24 mouse cellular contexts compared by ENCODE assay signal in genomic region chr16:65543676-65544293, GRCm38 (mm10). TPM values are rescaled to one million over a fixed set of nuclear protein-coding genes. Genes with fewer than 3 reads are reported as not detected.
"Had no signal": no experiment of that assay in that cellular context is flagged by ENCODE, and none has a peak within 500 bp of the region (broad histone marks: within the 10 kb centered on the region; RNA-seq: fewer than 3 reads in every experiment).

No protein-coding gene starts in this region.

- H3K4me3 ChIP-seq: liver, embryonic 13.5 days; liver, embryonic 15.5 days; lung, embryonic 15.5 days; megakaryocyte, embryonic 14.5 days; midbrain, embryonic 12.5 days; myocyte; neural tube, embryonic 13.5 days had no signal

- H3K9me3 ChIP-seq: liver, embryonic 13.5 days; liver, embryonic 15.5 days; lung, embryonic 15.5 days; megakaryocyte, embryonic 14.5 days; midbrain, embryonic 12.5 days; neural tube, embryonic 13.5 days had no signal

- DNase-seq: liver; liver, embryonic 13.5 days; liver, postnatal 0 days; lung, adult 2 months; lung, postnatal 14 days; lung, postnatal 36 days; midbrain, embryonic 14.5 days; right cerebral cortex, postnatal 14 days; thymus, adult 18-20 months; thymus, postnatal 25 days; thymus, postnatal 4 days had no signal

- H3K27ac ChIP-seq: liver, embryonic 13.5 days; liver, embryonic 15.5 days; lung, embryonic 15.5 days; macrophage; midbrain, embryonic 12.5 days; neural tube, embryonic 13.5 days had no signal

- H3K9ac ChIP-seq: liver, embryonic 13.5 days; liver, embryonic 15.5 days; liver, postnatal 0 days; lung, embryonic 15.5 days; midbrain, embryonic 12.5 days; neural tube, embryonic 13.5 days had no signal

- H3K4me2 ChIP-seq: liver, embryonic 11.5 days; liver, embryonic 13.5 days; liver, embryonic 15.5 days; lung, embryonic 15.5 days; midbrain, embryonic 12.5 days; neural tube, embryonic 13.5 days had no signal

- ATAC-seq: liver, postnatal 0 days; lung, postnatal 0 days; midbrain, embryonic 16.5 days had no signal

- H3K4me1 ChIP-seq: liver, embryonic 13.5 days; liver, embryonic 15.5 days; lung, embryonic 15.5 days; midbrain, embryonic 12.5 days; neural tube, embryonic 13.5 days had no signal

- H3K27me3 ChIP-seq: liver, embryonic 13.5 days; liver, embryonic 15.5 days; lung, embryonic 15.5 days; megakaryocyte, embryonic 14.5 days; midbrain, embryonic 12.5 days; neural tube, embryonic 13.5 days had no signal

RNA-seq across cellular contexts. Expression of gene Pou1f1, which starts 23.5 kb away (rescaled TPM):
- total RNA-seq: megakaryocyte progenitor cell, adult 5-6 weeks had no signal
- polyA plus RNA-seq: liver, embryonic 11.5 days; liver, embryonic 13.5 days; liver, embryonic 15.5 days; liver, postnatal 0 days; lung, adult 2 months; lung, embryonic 15.5 days; lung, postnatal 0 days; macrophage; midbrain, embryonic 12.5 days; midbrain, embryonic 14.5 days; midbrain, embryonic 16.5 days; myocyte; neural tube, embryonic 11.5 days; neural tube, embryonic 13.5 days; spleen, adult 2 months had no signal
